Mouse (Mus musculus) forebrain, embryonic 11.5 days (tissue): ENCODE measurements around the gene Atg7. TPM values are rescaled to one million over a fixed set of nuclear protein-coding genes. Genes with fewer than 3 reads are reported as not detected.

Experiments used
- ATAC-seq: fragments of 200-750 bp; cut with Nextera tagmentation; replicated peaks from 2 replicates; pipeline ENCODE4 v1.8.0; 2017; ENCODE audit warnings: moderate TSS enrichment; ENCODE audit not compliant: low FRiP score
- DNase-seq: peaks from one replicate; pipeline ENCODE4 v3.0.0-alpha.2; 2017; ENCODE audit warnings: low spot score
- H3K27ac ChIP-seq: fragments of 300-500 bp; sonication (generic); 2 replicates; pipeline ENCODE4 v1.5.1; 2014; ENCODE audit warnings: low read depth, low read length
- H3K27me3 ChIP-seq: fragments of 300-500 bp; sonication (generic); 2 replicates; pipeline ENCODE4 v1.6.1; 2014; ENCODE audit warnings: mild to moderate bottlenecking, low read length, mixed read lengths; ENCODE audit not compliant: control insufficient read depth, insufficient read depth
- H3K36me3 ChIP-seq: fragments of 300-500 bp; sonication (generic); 2 replicates; pipeline ENCODE4 v1.6.1; 2014; ENCODE audit warnings: mild to moderate bottlenecking, low read length, moderate library complexity, mixed read lengths; ENCODE audit not compliant: control insufficient read depth, insufficient read depth
- H3K4me1 ChIP-seq: fragments of 300-500 bp; sonication (generic); replicated peaks from 2 replicates; pipeline ENCODE4 v1.6.1; 2014; ENCODE audit warnings: low read length, mixed read lengths; ENCODE audit not compliant: control insufficient read depth, insufficient read depth
- H3K4me2 ChIP-seq: fragments of 300-500 bp; sonication (generic); 2 replicates; pipeline ENCODE4 v1.6.1; 2014; ENCODE audit warnings: low read depth, mild to moderate bottlenecking, low read length, moderate library complexity, mixed read lengths; ENCODE audit not compliant: severe bottlenecking
- H3K4me3 ChIP-seq: fragments of 300-500 bp; sonication (generic); 2 replicates; pipeline ENCODE4 v1.5.1; 2014; ENCODE audit warnings: low read depth, low read length
- H3K9ac ChIP-seq: fragments of 300-500 bp; sonication (generic); 2 replicates; pipeline ENCODE4 v1.6.1; 2014; ENCODE audit warnings: low read length
- H3K9me3 ChIP-seq: fragments of 300-500 bp; sonication (generic); 2 replicates; pipeline ENCODE4 v1.6.1; 2016; ENCODE audit warnings: low read length, mixed read lengths; ENCODE audit not compliant: control insufficient read depth
- WGBS: fragments of 180-500 bp; shearing (Covaris S2); extraction: QIAGEN DNeasy Blood & Tissue Kit; methylation state at CpG from one replicate; pipeline ENCODE4 v1.1.7; 2014; 5-methylcytosine and 5-hydroxymethylcytosine counted together
- polyA plus RNA-seq: library from polyadenylated mRNA; unstranded; fragments of >200 nt; fragmentation: Nextera tagmentation; extraction: Ambion mirVana; gene quantifications from 2 replicates; pipeline ENCODE4 v1.2.1, GENCODE M21; 2014

The Atg7 gene
- polyA plus RNA-seq, 1 experiment from 2014 or later, result 20.3 TPM

- Histone ChIP-seq H3K36me3 (no peaks in the 10 kb centered on the region), H3K4me1 (no peaks in the 10 kb centered on the region), H3K9ac (no peak overlapping the region), H3K4me3 (no peak overlapping the region), H3K4me2 (no peak overlapping the region), H3K9me3 (no peaks in the 10 kb centered on the region), H3K27me3 (no peaks in the 10 kb centered on the region), H3K27ac (no peak overlapping the region)
- WGBS, result 83% methylated on average over 2 of the region's 2 CpGs
- ATAC-seq, result no peak
- no peak for DNase-seq
These were observed 100.9 kb downstream of the Atg7 start for GRCm38 (mm10) chr6:114743845-114744244.

DNA sequence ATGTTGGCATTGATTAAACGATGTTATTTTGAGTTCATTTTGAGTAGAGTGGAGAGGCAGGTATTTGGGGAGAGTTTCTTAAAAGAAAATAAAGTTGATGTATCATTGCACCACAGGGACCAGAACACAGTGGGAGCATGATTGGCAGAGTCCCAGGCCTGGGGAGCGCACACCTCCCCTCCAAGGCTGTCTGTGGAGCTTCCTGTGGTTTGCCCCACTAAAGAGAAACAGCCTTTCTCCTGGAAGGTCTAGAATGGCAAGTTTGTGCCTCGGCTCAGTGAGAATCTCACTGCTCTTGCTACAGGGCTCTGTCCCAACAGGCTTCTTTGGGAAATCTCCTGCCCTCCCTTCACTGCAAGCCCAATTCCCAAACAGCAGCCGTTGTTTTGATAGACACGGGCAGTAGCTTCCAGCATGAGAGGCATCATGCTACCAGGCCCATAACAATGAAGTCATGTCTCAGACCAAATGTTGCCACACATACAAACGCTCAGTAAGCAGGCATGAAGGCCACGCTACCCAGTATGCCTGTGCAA, 103.6 kb downstream of the Atg7 start:
- no peaks in the 10 kb centered on the region for H3K9me3 ChIP-seq

DNA sequence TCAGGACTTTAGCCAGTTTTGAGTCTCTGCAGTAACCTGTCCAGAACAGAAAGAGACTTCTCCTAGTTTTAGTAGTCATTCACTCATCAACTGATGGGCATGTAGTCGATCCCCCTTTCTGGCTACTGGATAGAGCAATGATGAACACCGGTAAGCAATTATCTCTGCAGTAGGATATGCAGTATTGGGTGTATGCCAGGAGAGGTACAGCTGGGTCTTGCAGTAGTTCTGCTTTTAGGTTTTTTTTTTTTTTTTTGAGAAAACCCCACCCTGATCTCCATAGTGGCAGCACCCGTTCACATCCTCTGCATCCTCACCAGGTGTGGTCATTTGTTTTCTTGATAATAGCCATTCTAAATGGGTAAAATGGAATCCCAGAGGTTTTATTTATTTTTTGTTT, 105.5 kb downstream of the Atg7 start:
- no peak overlapping the region for H3K4me3 ChIP-seq
- H3K27me3 ChIP-seq, result no peaks in the 10 kb centered on the region
- no peak overlapping the region for H3K27ac ChIP-seq
- ATAC-seq (no peak), DNase-seq (no peak)
- no peaks in the 10 kb centered on the region for H3K36me3 ChIP-seq
- H3K9ac ChIP-seq, result no peak overlapping the region
- no peak overlapping the region for H3K4me2 ChIP-seq
- no peaks in the 10 kb centered on the region for H3K4me1 ChIP-seq
- no peaks in the 10 kb centered on the region for H3K9me3 ChIP-seq
- 91% methylated on average over 3 of the region's 3 CpGs for WGBS

More for the DNA sequence above, 103.6 kb downstream of the Atg7 start:
- DNase-seq (no peak), ATAC-seq (no peak)
- H3K27me3 ChIP-seq, result no peaks in the 10 kb centered on the region
- H3K36me3 ChIP-seq, result no peaks in the 10 kb centered on the region
- WGBS, result 83% methylated on average over 7 of the region's 7 CpGs
- H3K9ac ChIP-seq, result no peak overlapping the region
- no peak overlapping the region for H3K4me2 ChIP-seq
- H3K4me1 ChIP-seq, result no peaks in the 10 kb centered on the region
- H3K27ac ChIP-seq, result no peak overlapping the region
- no peak overlapping the region for H3K4me3 ChIP-seq

GRCm38 (mm10) chr6:114748882-114749281, 106.0 kb downstream of the Atg7 start:
- H3K36me3 ChIP-seq, result no peaks in the 10 kb centered on the region
- H3K27me3 ChIP-seq, result no peaks in the 10 kb centered on the region
- H3K27ac ChIP-seq, result no peak overlapping the region
- H3K4me3 ChIP-seq, result no peak overlapping the region
- H3K4me2 ChIP-seq, result no peak overlapping the region
- no peaks in the 10 kb centered on the region for H3K4me1 ChIP-seq
- DNase-seq, result no peak
- WGBS, result 93% methylated on average over 3 of the region's 3 CpGs
- H3K9me3 ChIP-seq, result no peaks in the 10 kb centered on the region
- ATAC-seq, result no peak
- H3K9ac ChIP-seq, result no peak overlapping the region

- Histone ChIP-seq H3K27ac (no peak overlapping the region), H3K4me1 (no peaks in the 10 kb centered on the region), H3K27me3 (no peaks in the 10 kb centered on the region), H3K9me3 (no peaks in the 10 kb centered on the region), H3K9ac (no peak overlapping the region), H3K4me3 (no peak overlapping the region), H3K4me2 (no peak overlapping the region), H3K36me3 (no peaks in the 10 kb centered on the region)
- 82% methylated on average over 7 of the region's 7 CpGs for WGBS
- ATAC-seq, result no peak
- DNase-seq, result no peak
These were observed 115.9 kb downstream of the Atg7 start for GRCm38 (mm10) chr6:114758795-114759194.

- no peaks in the 10 kb centered on the region for H3K27me3 ChIP-seq
- H3K27ac ChIP-seq, result no peak overlapping the region
- no peaks in the 10 kb centered on the region for H3K36me3 ChIP-seq
- ATAC-seq (no peak), DNase-seq (no peak)
- no peaks in the 10 kb centered on the region for H3K4me1 ChIP-seq
- H3K4me2 ChIP-seq, result no peak overlapping the region
- 90% methylated on average over 6 of the region's 6 CpGs for WGBS
- H3K4me3 ChIP-seq, result no peak overlapping the region
- no peaks in the 10 kb centered on the region for H3K9me3 ChIP-seq
- no peak overlapping the region for H3K9ac ChIP-seq
These were observed 123.4 kb downstream of the Atg7 start for GRCm38 (mm10) chr6:114766314-114766713.

- ATAC-seq (no peak), DNase-seq (no peak)
- Histone ChIP-seq H3K4me2 (no peak overlapping the region), H3K27ac (no peak overlapping the region), H3K9ac (no peak overlapping the region), H3K4me1 (no peaks in the 10 kb centered on the region), H3K27me3 (no peaks in the 10 kb centered on the region), H3K9me3 (no peaks in the 10 kb centered on the region), H3K36me3 (no peaks in the 10 kb centered on the region), H3K4me3 (no peak overlapping the region)
- WGBS, result 77% methylated on average over 2 of the region's 2 CpGs
These were observed 124.8 kb downstream of the Atg7 start for GRCm38 (mm10) chr6:114767710-114768109.

- no peaks in the 10 kb centered on the region for H3K27me3 ChIP-seq
- no peak overlapping the region for H3K27ac ChIP-seq
- H3K4me1 ChIP-seq, result no peaks in the 10 kb centered on the region
- WGBS, result 82% methylated on average over 2 of the region's 2 CpGs
- H3K36me3 ChIP-seq, result no peaks in the 10 kb centered on the region
- DNase-seq, result no peak
- no peak overlapping the region for H3K9ac ChIP-seq
- no peak overlapping the region for H3K4me2 ChIP-seq
- ATAC-seq, result no peak
- no peak overlapping the region for H3K4me3 ChIP-seq
- H3K9me3 ChIP-seq, result no peaks in the 10 kb centered on the region
These were observed 127.4 kb downstream of the Atg7 start for GRCm38 (mm10) chr6:114770337-114770736.

GRCm38 (mm10) chr6:114771502-114771901, 128.6 kb downstream of the Atg7 start:
- Histone ChIP-seq H3K27me3 (no peaks in the 10 kb centered on the region), H3K27ac (no peak overlapping the region), H3K9ac (no peak overlapping the region), H3K36me3 (no peaks in the 10 kb centered on the region), H3K9me3 (no peaks in the 10 kb centered on the region), H3K4me1 (no peaks in the 10 kb centered on the region), H3K4me2 (no peak overlapping the region), H3K4me3 (no peak overlapping the region)
- WGBS, result 89% methylated on average over 4 of the region's 4 CpGs
- no peak for DNase-seq
- no peak for ATAC-seq
